Mouse (Mus musculus) hindbrain, postnatal 0 days (tissue): ENCODE measurements around the gene Gm5478. TPM values are rescaled to one million over a fixed set of nuclear protein-coding genes. Genes with fewer than 3 reads are reported as not detected.
"Not testable (repeated sequence)": the region's sequence is repeated elsewhere in the genome, so short reads cannot be mapped to it uniquely, and the experiment has no call there.

ENCODE experiments used
- ATAC-seq: fragments of 200-750 bp; cut with Nextera tagmentation; 2 replicates; pipeline ENCODE4 v1.8.0; 2017; ENCODE audit warnings: mild to moderate bottlenecking, moderate TSS enrichment, moderate library complexity
- DNase-seq: peaks from one replicate; pipeline ENCODE4 v3.0.0-alpha.2; 2015; ENCODE audit warnings: low spot score
- H3K27ac ChIP-seq: fragments of 300-500 bp; sonication (generic); 2 replicates; pipeline ENCODE4 v1.5.1; 2014; ENCODE audit warnings: mild to moderate bottlenecking
- H3K27me3 ChIP-seq: fragments of 300-500 bp; sonication (generic); 2 replicates; pipeline ENCODE4 v1.6.1; 2014; ENCODE audit warnings: low read length, mixed read lengths; ENCODE audit not compliant: insufficient read depth
- H3K36me3 ChIP-seq: fragments of 300-500 bp; sonication (generic); 2 replicates; pipeline ENCODE4 v1.6.1; 2014; ENCODE audit warnings: low read length, mixed read lengths; ENCODE audit not compliant: insufficient read depth
- H3K4me1 ChIP-seq: fragments of 300-500 bp; sonication (generic); 2 replicates; pipeline ENCODE4 v1.6.1; 2014; ENCODE audit warnings: antibody characterized with exemption, low read length, mixed read lengths; ENCODE audit not compliant: insufficient read depth
- H3K4me2 ChIP-seq: fragments of 300-500 bp; sonication (generic); 2 replicates; pipeline ENCODE4 v1.6.1; 2014; ENCODE audit warnings: low read depth, mild to moderate bottlenecking, low read length, moderate library complexity, mixed read lengths
- H3K4me3 ChIP-seq: fragments of 300-500 bp; sonication (generic); 2 replicates; pipeline ENCODE4 v1.5.1; 2014; ENCODE audit warnings: low read length
- H3K9ac ChIP-seq: fragments of 300-500 bp; sonication (generic); replicated peaks from 2 replicates; pipeline ENCODE4 v1.6.1; 2014; ENCODE audit warnings: mild to moderate bottlenecking, low read length, moderate library complexity, mixed read lengths
- H3K9me3 ChIP-seq: fragments of 300-500 bp; sonication (generic); 2 replicates; pipeline ENCODE4 v1.6.1; 2016; ENCODE audit warnings: low read length, mixed read lengths
- CTCF ChIP-seq: IDR thresholded peaks from 2 replicates; pipeline ENCODE4 v1.5.1; 2016; ENCODE audit warnings: antibody characterized with exemption, control low read depth, low read depth
- WGBS: fragments of 180-500 bp; shearing (Covaris S2); extraction: QIAGEN DNeasy Blood & Tissue Kit; methylation state at CpG from one replicate; pipeline ENCODE4 v1.1.7; 2014; 5-methylcytosine and 5-hydroxymethylcytosine counted together
- polyA plus RNA-seq: library from polyadenylated mRNA; unstranded; fragments of >200 nt; fragmentation: Nextera tagmentation; extraction: Ambion mirVana; gene quantifications from 2 replicates; pipeline ENCODE4 v1.2.1, GENCODE M21; 2015
- total RNA-seq: library from RNA; depleted of rRNA; stranded (reverse); fragments of >200 nt; gene quantifications from 2 replicates; pipeline ENCODE4 v1.2.3, GENCODE M21; 2014; rRNA removed

The Gm5478 gene
- total RNA-seq (not detected in 2 replicates), polyA plus RNA-seq (not detected in 2 replicates)

DNA sequence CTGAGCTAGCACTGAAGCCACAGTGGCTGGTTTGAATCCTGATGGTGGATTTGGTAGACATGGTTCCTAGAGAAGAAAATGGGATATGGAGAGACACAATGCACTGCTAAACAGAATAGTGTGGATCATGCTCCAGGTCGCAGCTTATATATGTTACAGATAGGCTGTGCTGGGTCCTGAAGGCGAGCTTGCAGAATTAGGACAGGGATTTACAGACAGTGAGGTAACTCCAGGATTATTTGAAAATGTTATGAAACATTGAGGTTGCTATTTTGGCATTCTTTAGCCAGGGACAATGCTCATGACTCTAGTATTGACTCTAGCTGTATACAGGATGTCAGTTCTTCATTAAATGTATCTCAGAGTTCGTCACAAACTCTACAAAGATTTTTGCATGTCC lies at the start of gene Gm5478:
Gene Gm5478 (minus strand): TSS at position 101 of the 400 bp plus-strand sequence.
- 70% methylated on average over 3 of the region's 3 CpGs for WGBS
- H3K27ac ChIP-seq: no peak within 1 kb of the TSS
- H3K9ac ChIP-seq: no peak within 1 kb of the TSS
- no peaks in the 10 kb centered on the region for H3K9me3 ChIP-seq
- no peak for TF ChIP-seq CTCF
- ATAC-seq (no peak), DNase-seq (no peak)
- no peak within 1 kb of the TSS for H3K4me3 ChIP-seq
- H3K4me1 ChIP-seq: no peaks in the 10 kb centered on the region
- no peaks in the 10 kb centered on the region for H3K36me3 ChIP-seq
- no peaks in the 10 kb centered on the region for H3K27me3 ChIP-seq
- no peak within 1 kb of the TSS for H3K4me2 ChIP-seq

DNA sequence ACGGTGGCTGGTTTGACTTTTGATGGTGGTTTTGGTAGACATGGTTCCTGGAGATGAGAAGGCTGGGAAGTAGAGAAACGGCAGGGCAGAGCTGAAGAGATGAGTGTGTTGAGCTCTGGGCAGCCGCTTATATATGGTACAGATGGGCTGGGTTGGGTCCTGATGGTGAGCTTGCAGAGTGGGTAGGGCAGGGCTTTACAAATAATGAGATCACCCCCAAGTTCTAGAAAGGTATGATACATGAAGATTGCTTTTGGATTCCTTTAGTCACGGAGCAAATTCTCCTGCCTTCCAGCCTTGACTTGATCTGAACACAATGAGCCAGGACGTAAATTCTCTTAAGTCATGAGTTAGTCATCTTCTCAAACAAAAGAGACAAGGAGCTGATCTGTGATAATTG lies 47.0 kb upstream of the Gm5478 start, which contains the start of gene Krt6a:
Gene Krt6a (minus strand): TSS at position 101 of the 400 bp plus-strand sequence.
- Histone ChIP-seq H3K4me3 (no peak within 1 kb of the TSS), H3K27ac (no peak within 1 kb of the TSS), H3K9me3 (no peaks in the 10 kb centered on the region), H3K9ac (no peak within 1 kb of the TSS), H3K36me3 (no peaks in the 10 kb centered on the region), H3K4me1 (no peaks in the 10 kb centered on the region), H3K4me2 (no peak within 1 kb of the TSS), H3K27me3 (no peaks in the 10 kb centered on the region)
- DNase-seq (no peak), ATAC-seq (no peak)
- WGBS: 88% methylated on average over 5 of the region's 5 CpGs
- TF ChIP-seq CTCF: no peak

DNA sequence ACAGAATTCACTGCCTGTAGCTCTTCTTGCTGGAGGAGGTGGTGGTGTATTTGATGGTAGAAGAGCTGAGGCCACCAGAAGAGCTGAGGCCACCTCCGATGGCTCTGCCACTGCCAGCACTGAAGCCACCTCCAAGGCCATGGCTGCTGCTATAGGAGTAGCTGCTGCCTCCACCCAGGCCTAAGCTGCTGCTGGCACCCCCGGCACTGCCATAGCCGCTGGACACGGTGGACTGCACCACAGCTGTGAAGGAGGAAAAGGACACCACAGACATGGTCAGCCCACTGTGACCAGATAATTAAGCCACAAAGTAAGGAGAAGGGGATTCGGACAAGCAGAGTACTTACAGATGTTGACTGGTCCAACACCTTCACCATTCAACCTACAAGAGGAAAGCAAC lies 43.3 kb upstream of the Gm5478 start:
- H3K27ac ChIP-seq, H3K9ac ChIP-seq, H3K4me3 ChIP-seq, H3K4me1 ChIP-seq, ATAC-seq, H3K4me2 ChIP-seq, H3K9me3 ChIP-seq, DNase-seq, H3K27me3 ChIP-seq, H3K36me3 ChIP-seq: not testable (repeated sequence)
- 89% methylated on average over 5 of the region's 5 CpGs for WGBS

GRCm38 (mm10) chr15:101688161-101688560 lies 41.0 kb upstream of the Gm5478 start:
- 72% methylated on average over 2 of the region's 2 CpGs for WGBS
- H3K4me2 ChIP-seq: no peak overlapping the region
- no peaks in the 10 kb centered on the region for H3K36me3 ChIP-seq
- no peak overlapping the region for H3K4me3 ChIP-seq
- H3K9ac ChIP-seq: no peak overlapping the region
- TF ChIP-seq CTCF: no peak
- DNase-seq (no peak), ATAC-seq (no peak)
- H3K27me3 ChIP-seq: no peaks in the 10 kb centered on the region
- H3K27ac ChIP-seq: no peak overlapping the region
- no peaks in the 10 kb centered on the region for H3K4me1 ChIP-seq
- H3K9me3 ChIP-seq: no peaks in the 10 kb centered on the region

DNA sequence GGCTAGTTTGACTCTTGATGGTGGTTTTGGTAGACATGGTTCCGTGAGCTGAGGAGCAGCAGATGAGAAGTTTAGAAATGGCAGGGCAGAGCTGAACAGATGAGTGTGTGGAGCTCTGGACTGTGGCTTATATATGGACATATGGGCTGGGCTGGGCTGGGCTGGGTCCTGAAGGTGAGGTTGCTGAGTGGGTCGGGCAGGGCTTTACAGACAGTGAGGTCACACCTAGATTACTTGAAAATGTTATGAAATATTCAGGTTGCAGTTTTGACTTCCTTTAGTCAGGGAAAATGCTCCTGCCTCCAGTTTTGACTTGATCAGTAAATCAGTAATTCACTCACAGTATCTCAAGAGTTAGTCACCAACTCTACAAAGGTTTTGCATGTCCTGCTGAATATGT lies 33.0 kb upstream of the Gm5478 start, which contains the start of gene Krt6b:
Gene Krt6b (minus strand): TSS at position 101 of the 400 bp plus-strand sequence.
- H3K9me3 ChIP-seq: no peaks in the 10 kb centered on the region
- H3K4me3 ChIP-seq: no peak within 1 kb of the TSS
- 92% methylated on average over 2 of the region's 2 CpGs for WGBS
- H3K27me3 ChIP-seq: no peaks in the 10 kb centered on the region
- TF ChIP-seq CTCF: no peak
- no peak within 1 kb of the TSS for H3K9ac ChIP-seq
- ATAC-seq: no peak
- no peak within 1 kb of the TSS for H3K27ac ChIP-seq
- H3K4me1 ChIP-seq: no peaks in the 10 kb centered on the region
- H3K36me3 ChIP-seq: no peaks in the 10 kb centered on the region
- no peak within 1 kb of the TSS for H3K4me2 ChIP-seq
- no peak for DNase-seq

DNA sequence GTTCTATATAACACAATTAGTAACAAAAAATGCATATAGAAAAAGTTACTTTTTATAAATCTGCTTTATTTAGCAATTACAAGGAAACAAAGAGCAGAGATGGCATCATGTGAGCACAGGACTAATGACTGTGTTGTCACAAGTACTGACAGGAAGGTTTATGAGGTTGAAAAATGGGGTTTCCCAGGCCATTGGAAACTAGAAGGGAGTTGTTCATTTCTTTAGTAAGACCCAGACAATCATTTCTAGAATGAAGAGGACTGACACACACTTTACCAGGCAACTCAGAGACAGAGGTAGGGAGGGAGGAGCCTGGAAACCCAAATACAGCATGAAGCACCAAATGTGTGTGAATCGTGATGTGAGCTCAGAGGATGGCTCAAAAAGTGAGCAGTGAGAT lies 28.8 kb upstream of the Gm5478 start:
- H3K9me3 ChIP-seq: no peaks in the 10 kb centered on the region
- DNase-seq (no peak), ATAC-seq (no peak)
- H3K27me3 ChIP-seq: no peaks in the 10 kb centered on the region
- H3K9ac ChIP-seq: no peak overlapping the region
- no peak overlapping the region for H3K27ac ChIP-seq
- no peaks in the 10 kb centered on the region for H3K4me1 ChIP-seq
- no peaks in the 10 kb centered on the region for H3K36me3 ChIP-seq
- H3K4me2 ChIP-seq: no peak overlapping the region
- 96% methylated on average over 1 of the region's 1 CpGs for WGBS
- TF ChIP-seq CTCF: no peak
- no peak overlapping the region for H3K4me3 ChIP-seq

- H3K9ac ChIP-seq: no peak overlapping the region
- peak; percentile 41 for DNase-seq
- ATAC-seq: no peak
- H3K4me2 ChIP-seq: no peak overlapping the region
- TF ChIP-seq CTCF: no peak
- no peak overlapping the region for H3K4me3 ChIP-seq
- H3K27ac ChIP-seq: no peak overlapping the region
- no peaks in the 10 kb centered on the region for H3K9me3 ChIP-seq
- H3K27me3 ChIP-seq: no peaks in the 10 kb centered on the region
- H3K4me1 ChIP-seq: no peaks in the 10 kb centered on the region
- 49% methylated on average over 5 of the region's 5 CpGs for WGBS
- H3K36me3 ChIP-seq: no peaks in the 10 kb centered on the region
Observed at GRCm38 (mm10) chr15:101652736-101653265, 5.6 kb upstream of the Gm5478 start.
